In genomic region chr1:136138191-136138830, GRCm38 (mm10) we compare ENCODE assay signal across 8 mouse cellular contexts. TPM values are rescaled to one million over a fixed set of nuclear protein-coding genes. Genes with fewer than 3 reads are reported as not detected.
DNase-seq lines count a peak whose midpoint lies in the region; ATAC-seq and TF ChIP-seq lines count a peak whose summit lies in the region.

No protein-coding gene starts in this region.

- H3K4me3 ChIP-seq in kidney, embryonic 14.5 days (ENCODE audit: low read length) = no peak overlapping the region
- H3K4me3 ChIP-seq in kidney, adult 2 months (ENCODE audit: insufficient read depth, low read depth, low read length) = no peak overlapping the region
- peak overlapping the region; percentile 34; the same call in 1 of the 2 replicates for H3K4me3 ChIP-seq in G1E (ENCODE audit: low read depth, low read length)
- peak overlapping the region; percentile 9; the same call in 1 of the 2 replicates for H3K4me3 ChIP-seq in forebrain, embryonic 13.5 days
- H3K4me3 ChIP-seq in liver, embryonic 16.5 days (ENCODE audit: low read depth, low read length) = no peak overlapping the region

- 44% methylated on average over 10 of the region's 10 CpGs for WGBS in kidney, embryonic 14.5 days
- 76% methylated on average over 10 of the region's 10 CpGs for WGBS in kidney, adult 2 months
- WGBS in forebrain, embryonic 13.5 days = 49% methylated on average over 10 of the region's 10 CpGs
- 36% methylated on average over 10 of the region's 10 CpGs for WGBS in liver, embryonic 16.5 days (ENCODE audit: insufficient replicate concordance)

- H3K27ac ChIP-seq in kidney, embryonic 14.5 days (ENCODE audit: low read depth, low read length) = peak overlapping the region; percentile 62; the same call in 1 of the 2 replicates
- H3K27ac ChIP-seq in kidney, adult 2 months (ENCODE audit: insufficient read depth, low read depth, low read length) = no peak overlapping the region
- peak overlapping the region; percentile 79 for H3K27ac ChIP-seq in forebrain, embryonic 13.5 days
- peak overlapping the region; percentile 48; the same call in 1 of the 2 replicates for H3K27ac ChIP-seq in liver, embryonic 16.5 days (ENCODE audit: low read length)

- TF ChIP-seq POLR2A in kidney, adult 2 months (IDR thresholded peaks at IDR 0.05; ENCODE audit: low read depth, low read length) = no peak

- H3K4me2 ChIP-seq in kidney, embryonic 14.5 days (replicated peaks; ENCODE audit: low read depth, low read length) = no peak overlapping the region
- peak overlapping the region; percentile 75 for H3K4me2 ChIP-seq in forebrain, embryonic 13.5 days
- H3K4me2 ChIP-seq in liver, embryonic 16.5 days (ENCODE audit: low read depth, low read length) = no peak overlapping the region

- H3K4me1 ChIP-seq in kidney, embryonic 14.5 days (ENCODE audit: control insufficient read depth, insufficient read depth, low read length) = peaks cover 73% of the 10 kb centered on the region
- H3K4me1 ChIP-seq in kidney, adult 2 months (ENCODE audit: control insufficient read depth, insufficient read depth, low read length) = no peaks in the 10 kb centered on the region
- H3K4me1 ChIP-seq in G1E (ENCODE audit: insufficient read depth, low read depth, low read length) = peaks cover 98% of the 10 kb centered on the region
- peaks cover 100% of the 10 kb centered on the region for H3K4me1 ChIP-seq in forebrain, embryonic 13.5 days
- peaks cover 66% of the 10 kb centered on the region for H3K4me1 ChIP-seq in liver, embryonic 16.5 days (ENCODE audit: control insufficient read depth, low read depth, low read length)

- no peak for ATAC-seq in kidney, embryonic 14.5 days (ENCODE audit: low FRiP score, low TSS enrichment)
- ATAC-seq in G1E (ENCODE audit: extremely low read depth, insufficient number of reproducible peaks, low FRiP score, poor library complexity, severe bottlenecking) = no peak
- no peak for ATAC-seq in forebrain, embryonic 13.5 days
- no peak for ATAC-seq in liver, embryonic 16.5 days (ENCODE audit: low read depth)

- peak overlapping the region; percentile 14; the same call in 1 of the 2 replicates for H3K9ac ChIP-seq in kidney, embryonic 14.5 days (ENCODE audit: low read depth, low read length)
- H3K9ac ChIP-seq in forebrain, embryonic 13.5 days = 0 out of 2 replicates have a peak overlapping the region, but pooled peaks have one; percentile 38
- H3K9ac ChIP-seq in liver, embryonic 16.5 days (ENCODE audit: low read depth, low read length) = no peak overlapping the region

- H3K9me3 ChIP-seq in kidney, embryonic 14.5 days (ENCODE audit: control insufficient read depth, low read length) = no peaks in the 10 kb centered on the region
- H3K9me3 ChIP-seq in G1E (replicated peaks) = no peaks in the 10 kb centered on the region
- no peaks in the 10 kb centered on the region for H3K9me3 ChIP-seq in forebrain, embryonic 13.5 days (replicated peaks)
- no peaks in the 10 kb centered on the region for H3K9me3 ChIP-seq in liver, embryonic 16.5 days (replicated peaks; ENCODE audit: control insufficient read depth, low read length)

- no peak for TF ChIP-seq CTCF in kidney, adult 2 months (conservative IDR thresholded peaks at IDR 0.05; ENCODE audit: insufficient read depth, insufficient read length, low read depth, low read length)
- TF ChIP-seq CTCF in G1E (IDR thresholded peaks at IDR 0.05; ENCODE audit: low read depth, low read length) = no peak

- H3K27me3 ChIP-seq in kidney, embryonic 14.5 days (ENCODE audit: control insufficient read depth, insufficient read depth, low read length) = no peaks in the 10 kb centered on the region
- no peaks in the 10 kb centered on the region for H3K27me3 ChIP-seq in kidney, adult 2 months (replicated peaks; ENCODE audit: control insufficient read depth, insufficient read depth, low read length)
- no peaks in the 10 kb centered on the region for H3K27me3 ChIP-seq in G1E (ENCODE audit: insufficient read depth, low read length)
- H3K27me3 ChIP-seq in forebrain, embryonic 13.5 days = no peaks in the 10 kb centered on the region
- no peaks in the 10 kb centered on the region for H3K27me3 ChIP-seq in liver, embryonic 16.5 days (ENCODE audit: control insufficient read depth, insufficient read depth, low read depth, low read length)

- H3K36me3 ChIP-seq in kidney, embryonic 14.5 days (ENCODE audit: control insufficient read depth, insufficient read depth, low read length) = no peaks in the 10 kb centered on the region
- no peaks in the 10 kb centered on the region for H3K36me3 ChIP-seq in kidney, adult 2 months (ENCODE audit: control insufficient read depth, insufficient read depth, low read length)
- peaks cover 48% of the 10 kb centered on the region for H3K36me3 ChIP-seq in G1E (replicated peaks)
- H3K36me3 ChIP-seq in forebrain, embryonic 13.5 days (ENCODE audit: poor library complexity, severe bottlenecking) = no peaks in the 10 kb centered on the region
- H3K36me3 ChIP-seq in liver, embryonic 16.5 days (ENCODE audit: control insufficient read depth, insufficient read depth) = no peaks in the 10 kb centered on the region

- DNase-seq in kidney, adult 2 months = no peak
- DNase-seq in G1E (ENCODE audit: low spot score) (no peak), adipocyte (ENCODE audit: low spot score) (no peak)
- no peak for DNase-seq in layer of hippocampus, postnatal 14 days (ENCODE audit: low spot score in 2 of 2)
- no peak for DNase-seq in kidney, postnatal 14 days

RNA-seq across cellular contexts. Expression of gene Kif21b, which starts 7.1 kb away (rescaled TPM):
- polyA plus RNA-seq in kidney, embryonic 14.5 days (2014; fragmentation: Nextera tagmentation; extraction: Ambion mirVana) = 3.2 and 3.3 TPM in 2 replicates
- 1.3 and 4.2 TPM in 2 replicates for polyA plus RNA-seq in kidney, adult 2 months (2012; rRNA removed)
- 46.2 and 51.9 TPM in 2 replicates for total RNA-seq in G1E (2014; fragmentation: Nextera tagmentation)
- total RNA-seq in G1E (2017) = 11.3 and 13.2 TPM in 2 replicates
- polyA plus RNA-seq in G1E (2012) = 32.5 and 36.7 TPM in 2 replicates
- 43.4 and 45.5 TPM in 2 replicates for polyA plus RNA-seq in forebrain, embryonic 13.5 days (2015; fragmentation: Nextera tagmentation; extraction: Ambion mirVana)
- polyA plus RNA-seq in liver, embryonic 16.5 days (2015; fragmentation: Nextera tagmentation; extraction: Ambion mirVana) = 1.3 TPM in 2 replicates
- 100 to 1,000 TPM in 1 of 2 experiments, 10 to 100 TPM in 1; 98.6 to 105 TPM for total RNA-seq in layer of hippocampus, postnatal 14 days (2021)

Comparison
In these comparisons a context has a peak if more than half of its experiments do, and no peak if none do; other contexts are left out.
1. H3K4me3 ChIP-seq: peak in G1E (single experiment) and forebrain, embryonic 13.5 days (single experiment); none in kidney, embryonic 14.5 days (single experiment), kidney, adult 2 months (single experiment) and liver, embryonic 16.5 days (single experiment).